Mouse (Mus musculus): ENCODE data around the gene C1ql1.
A peak's percentile ranks its signal among the peaks of the same experiment; 100 is the strongest.

The C1ql1 gene

DNA sequence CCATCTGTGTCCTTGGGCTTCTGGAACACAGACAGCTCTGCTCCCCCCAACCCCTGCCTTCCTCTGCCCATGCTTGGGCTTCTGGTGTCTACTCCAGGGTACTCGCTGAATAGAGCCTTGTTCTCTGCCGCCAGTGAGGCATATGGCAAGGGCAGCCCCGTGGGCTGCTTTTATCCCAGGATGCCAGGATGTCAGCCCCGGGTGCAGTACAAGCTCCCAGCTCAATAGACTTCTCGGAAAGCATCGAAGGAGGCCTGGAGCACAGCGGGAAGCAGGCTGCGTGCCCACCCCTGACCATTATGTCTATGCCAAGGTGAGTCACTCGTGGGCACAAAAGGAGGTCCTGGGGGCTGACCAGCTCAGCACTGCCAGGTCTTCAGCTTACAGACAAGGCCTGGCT is 48.1 kb downstream of the C1ql1 start:
- peak; percentile 81 for DNase-seq

DNA sequence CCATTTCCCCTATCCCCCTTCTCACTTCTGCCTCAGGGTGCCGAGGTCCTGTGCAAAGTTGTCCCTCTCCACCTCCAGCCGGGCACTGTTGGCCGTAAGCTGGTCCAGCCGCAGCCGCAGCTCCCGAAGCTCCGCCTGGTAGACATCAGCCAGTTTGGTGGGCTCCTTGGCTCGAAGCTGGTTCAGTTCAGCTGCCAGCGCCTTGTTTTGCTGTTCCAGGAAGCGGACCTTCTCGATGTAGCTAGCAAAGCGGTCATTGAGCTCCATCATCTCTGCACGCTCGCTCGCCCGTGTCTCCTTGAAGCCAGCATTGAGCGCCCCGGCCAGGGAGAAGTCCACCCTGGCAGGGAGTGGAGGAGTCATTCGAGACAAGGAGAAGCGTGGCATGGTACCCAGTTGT is 49.8 kb downstream of the C1ql1 start:
- DNase-seq: no peak

- DNase-seq: no peak
Observed at GRCm38 (mm10) chr11:102895779-102896178, 50.7 kb downstream of the C1ql1 start.

DNA sequence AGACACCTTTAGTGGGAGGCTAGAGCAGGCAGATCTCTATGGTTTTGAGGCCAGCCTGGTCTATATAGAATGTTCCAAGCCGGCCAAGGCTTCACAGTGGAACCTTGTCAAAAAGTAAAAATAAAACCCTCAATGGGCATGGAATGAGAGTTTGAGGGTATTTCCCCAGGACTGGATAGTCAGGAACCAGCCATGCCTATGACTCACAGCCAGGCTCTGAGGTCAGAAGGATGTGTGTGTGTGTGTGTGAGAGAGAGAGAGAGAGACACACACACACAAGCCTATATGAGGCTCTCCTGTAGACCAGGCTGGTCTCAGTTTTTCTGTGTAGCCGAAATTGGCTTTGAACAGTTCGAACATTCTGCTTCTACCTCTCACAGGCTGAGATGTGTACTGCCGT is 51.8 kb downstream of the C1ql1 start:
- DNase-seq: no peak

DNA sequence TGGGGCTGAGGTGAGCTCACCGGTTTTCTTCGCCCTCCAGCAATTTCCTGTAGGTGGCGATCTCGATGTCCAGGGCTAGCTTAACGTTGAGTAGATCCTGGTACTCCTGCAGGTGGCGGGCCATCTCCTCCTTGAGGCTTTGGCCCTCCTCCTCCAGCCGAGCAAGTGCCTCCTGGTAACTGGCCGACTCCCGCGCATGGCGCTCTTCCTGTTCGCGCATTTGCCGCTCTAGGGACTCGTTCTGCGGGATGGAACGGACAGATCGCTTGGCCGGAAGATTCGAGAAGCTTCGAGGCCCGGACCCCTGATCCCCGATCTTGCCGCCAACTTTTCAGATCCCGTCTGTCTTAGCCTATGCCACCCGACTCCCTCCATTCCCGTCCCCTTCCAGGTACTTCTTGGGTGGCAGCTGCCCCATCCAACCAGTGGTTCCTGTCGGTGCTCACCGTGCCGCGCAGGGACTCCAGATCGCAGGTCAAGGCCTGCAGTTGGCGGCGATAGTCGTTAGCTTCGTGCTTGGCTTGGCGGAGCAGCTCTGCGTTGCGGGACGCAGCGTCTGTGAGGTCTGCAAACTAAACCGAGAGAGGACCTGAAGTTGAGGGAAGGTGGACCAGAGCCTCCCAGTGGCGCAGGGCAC is 53.4 kb downstream of the C1ql1 start:
- DNase-seq: peak; percentile 73

DNA sequence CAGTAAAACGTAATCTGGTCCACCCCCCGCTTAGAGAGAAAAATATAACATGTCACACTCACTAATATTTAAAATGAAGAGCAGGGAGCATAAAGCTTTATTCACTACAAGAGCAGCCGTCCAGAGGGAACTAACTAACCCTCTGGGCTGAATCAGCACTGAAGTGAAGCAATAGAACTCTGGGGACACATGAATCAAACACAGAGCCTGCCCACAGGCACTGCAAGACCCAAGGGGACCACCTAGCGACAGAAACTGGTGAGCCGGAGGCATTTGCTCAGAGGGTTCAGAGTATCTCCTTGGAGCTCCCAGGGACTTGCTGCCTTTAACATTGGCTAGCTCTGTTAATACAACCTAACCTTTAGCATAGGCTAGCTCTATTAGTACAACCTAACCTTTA is 56.4 kb downstream of the C1ql1 start:
- no peak for DNase-seq
